Mouse (Mus musculus): Measurements from ENCODE around the gene Nfia. TPM values are rescaled to one million over a fixed set of nuclear protein-coding genes. Genes with fewer than 3 reads are reported as not detected.
A peak's percentile ranks its signal among the peaks of the same experiment; 100 is the strongest.

Gene Nfia
- polyA plus RNA-seq, 1 experiment from 2014 or later: 54.3 TPM

GRCm38 (mm10) chr4:97860376-97860775 lies 87.8 kb downstream of the Nfia start:
- H3K4me3 ChIP-seq (ENCODE audit: control insufficient read depth in 1 of 2, insufficient read depth in 1 of 2, low read depth in 1 of 2, low read length in 2 of 2): no peak overlapping the region
- no peak overlapping the region for H3K9ac ChIP-seq (ENCODE audit: low read length)
- no peak overlapping the region for H3K27ac ChIP-seq (replicated peaks in 1 of 2; ENCODE audit: control insufficient read depth in 1 of 2, insufficient read depth in 1 of 2, low read depth in 2 of 2, low read length in 2 of 2)
- no peak overlapping the region for H3K4me2 ChIP-seq (ENCODE audit: low read length)
- H3K9me3 ChIP-seq (ENCODE audit: control insufficient read depth, low read length): no peaks in the 10 kb centered on the region
- H3K4me1 ChIP-seq (ENCODE audit: control insufficient read depth in 2 of 2, insufficient read depth in 2 of 2, low read length in 2 of 2): peaks cover 5 to 18% of the 10 kb centered on the region in 2 experiments
- WGBS: 44% methylated on average over 3 of the region's 3 CpGs
- H3K27me3 ChIP-seq (ENCODE audit: control insufficient read depth, insufficient read depth, low read length): no peaks in the 10 kb centered on the region
- ATAC-seq (ENCODE audit: insufficient number of reproducible peaks, insufficient read depth, low FRiP score, low read depth): no peak
- H3K36me3 ChIP-seq (ENCODE audit: control insufficient read depth, insufficient read depth, low read length): 0 out of 2 replicates have a peak, but pooled peaks cover 3% of the 10 kb centered on the region

- Histone ChIP-seq H3K36me3 (ENCODE audit: control insufficient read depth, insufficient read depth, low read length) (0 out of 2 replicates have a peak, but pooled peaks cover 3% of the 10 kb centered on the region), H3K4me2 (ENCODE audit: low read length) (no peak overlapping the region), H3K4me3 (ENCODE audit: control insufficient read depth in 1 of 2, insufficient read depth in 1 of 2, low read depth in 1 of 2, low read length in 2 of 2) (no peak overlapping the region), H3K9ac (ENCODE audit: low read length) (no peak overlapping the region), H3K27ac (replicated peaks in 1 of 2; ENCODE audit: control insufficient read depth in 1 of 2, insufficient read depth in 1 of 2, low read depth in 2 of 2, low read length in 2 of 2) (no peak overlapping the region; a peak in 1 of 4 replicates), H3K27me3 (ENCODE audit: control insufficient read depth, insufficient read depth, low read length) (no peaks in the 10 kb centered on the region), H3K4me1 (ENCODE audit: control insufficient read depth in 2 of 2, insufficient read depth in 2 of 2, low read length in 2 of 2) (peaks cover 5 to 14% of the 10 kb centered on the region in 2 experiments), H3K9me3 (ENCODE audit: control insufficient read depth, low read length) (no peaks in the 10 kb centered on the region)
- WGBS: 84% methylated on average over 8 of the region's 8 CpGs
- ATAC-seq (ENCODE audit: insufficient number of reproducible peaks, insufficient read depth, low FRiP score, low read depth): no peak
These were observed 88.3 kb downstream of the Nfia start for GRCm38 (mm10) chr4:97860791-97861344.

GRCm38 (mm10) chr4:97862379-97862778 lies 89.8 kb downstream of the Nfia start:
- no peaks in the 10 kb centered on the region for H3K9me3 ChIP-seq (ENCODE audit: control insufficient read depth, low read length)
- H3K9ac ChIP-seq (ENCODE audit: low read length): no peak overlapping the region
- no peaks in the 10 kb centered on the region for H3K27me3 ChIP-seq (ENCODE audit: control insufficient read depth, insufficient read depth, low read length)
- WGBS: 88% methylated on average over 6 of the region's 6 CpGs
- H3K4me2 ChIP-seq (ENCODE audit: low read length): no peak overlapping the region
- H3K36me3 ChIP-seq (ENCODE audit: control insufficient read depth, insufficient read depth, low read length): 0 out of 2 replicates have a peak, but pooled peaks cover 3% of the 10 kb centered on the region
- peaks cover 5 to 18% of the 10 kb centered on the region in 2 experiments for H3K4me1 ChIP-seq (ENCODE audit: control insufficient read depth in 2 of 2, insufficient read depth in 2 of 2, low read length in 2 of 2)
- no peak for ATAC-seq (ENCODE audit: insufficient number of reproducible peaks, insufficient read depth, low FRiP score, low read depth)
- no peak overlapping the region for H3K27ac ChIP-seq (replicated peaks in 1 of 2; ENCODE audit: control insufficient read depth in 1 of 2, insufficient read depth in 1 of 2, low read depth in 2 of 2, low read length in 2 of 2)
- no peak overlapping the region for H3K4me3 ChIP-seq (ENCODE audit: control insufficient read depth in 1 of 2, insufficient read depth in 1 of 2, low read depth in 1 of 2, low read length in 2 of 2)

- H3K4me1 ChIP-seq (ENCODE audit: control insufficient read depth in 2 of 2, insufficient read depth in 2 of 2, low read length in 2 of 2): peaks cover 13 to 23% of the 10 kb centered on the region in 2 experiments
- 94% methylated on average over 2 of the region's 2 CpGs for WGBS
- no peak overlapping the region for H3K9ac ChIP-seq (ENCODE audit: low read length)
- H3K4me2 ChIP-seq (ENCODE audit: low read length): no peak overlapping the region
- H3K9me3 ChIP-seq (ENCODE audit: control insufficient read depth, low read length): no peaks in the 10 kb centered on the region
- no peaks in the 10 kb centered on the region for H3K27me3 ChIP-seq (ENCODE audit: control insufficient read depth, insufficient read depth, low read length)
- ATAC-seq (ENCODE audit: insufficient number of reproducible peaks, insufficient read depth, low FRiP score, low read depth): no peak
- 0 out of 2 replicates have a peak, but pooled peaks cover 3% of the 10 kb centered on the region for H3K36me3 ChIP-seq (ENCODE audit: control insufficient read depth, insufficient read depth, low read length)
- no peak overlapping the region for H3K27ac ChIP-seq (replicated peaks in 1 of 2; ENCODE audit: control insufficient read depth in 1 of 2, insufficient read depth in 1 of 2, low read depth in 2 of 2, low read length in 2 of 2)
- no peak overlapping the region for H3K4me3 ChIP-seq (ENCODE audit: control insufficient read depth in 1 of 2, insufficient read depth in 1 of 2, low read depth in 1 of 2, low read length in 2 of 2)
These were observed 91.7 kb downstream of the Nfia start for GRCm38 (mm10) chr4:97864276-97864675.

- Histone ChIP-seq H3K9me3 (ENCODE audit: control insufficient read depth, low read length) (no peaks in the 10 kb centered on the region), H3K27me3 (ENCODE audit: control insufficient read depth, insufficient read depth, low read length) (no peaks in the 10 kb centered on the region), H3K4me2 (ENCODE audit: low read length) (no peak overlapping the region), H3K4me1 (ENCODE audit: control insufficient read depth in 2 of 2, insufficient read depth in 2 of 2, low read length in 2 of 2) (peaks cover 11 to 28% of the 10 kb centered on the region in 2 experiments), H3K4me3 (ENCODE audit: control insufficient read depth in 1 of 2, insufficient read depth in 1 of 2, low read depth in 1 of 2, low read length in 2 of 2) (no peak overlapping the region), H3K36me3 (ENCODE audit: control insufficient read depth, insufficient read depth, low read length) (0 out of 2 replicates have a peak, but pooled peaks cover 3% of the 10 kb centered on the region), H3K27ac (replicated peaks in 1 of 2; ENCODE audit: control insufficient read depth in 1 of 2, insufficient read depth in 1 of 2, low read depth in 2 of 2, low read length in 2 of 2) (no peak overlapping the region), H3K9ac (ENCODE audit: low read length) (no peak overlapping the region)
- WGBS: 76% methylated on average over 3 of the region's 3 CpGs
- ATAC-seq (ENCODE audit: insufficient number of reproducible peaks, insufficient read depth, low FRiP score, low read depth): no peak
These were observed 92.9 kb downstream of the Nfia start for GRCm38 (mm10) chr4:97865410-97865953.

- Histone ChIP-seq H3K4me2 (ENCODE audit: low read length) (no peak overlapping the region), H3K27me3 (ENCODE audit: control insufficient read depth, insufficient read depth, low read length) (no peaks in the 10 kb centered on the region), H3K9me3 (ENCODE audit: control insufficient read depth, low read length) (no peaks in the 10 kb centered on the region), H3K4me3 (ENCODE audit: control insufficient read depth in 1 of 2, insufficient read depth in 1 of 2, low read depth in 1 of 2, low read length in 2 of 2) (no peak overlapping the region), H3K4me1 (ENCODE audit: control insufficient read depth in 2 of 2, insufficient read depth in 2 of 2, low read length in 2 of 2) (peaks cover 11 to 32% of the 10 kb centered on the region in 2 experiments), H3K9ac (ENCODE audit: low read length) (no peak overlapping the region), H3K36me3 (ENCODE audit: control insufficient read depth, insufficient read depth, low read length) (0 out of 2 replicates have a peak, but pooled peaks cover 3% of the 10 kb centered on the region), H3K27ac (replicated peaks in 1 of 2; ENCODE audit: control insufficient read depth in 1 of 2, insufficient read depth in 1 of 2, low read depth in 2 of 2, low read length in 2 of 2) (peak overlapping the region in 1 of 2 experiments; percentile 64; a peak in 1 of 4 replicates)
- ATAC-seq (ENCODE audit: insufficient number of reproducible peaks, insufficient read depth, low FRiP score, low read depth): no peak
- 36% methylated on average over 5 of the region's 5 CpGs for WGBS
These were observed 93.9 kb downstream of the Nfia start for GRCm38 (mm10) chr4:97866463-97866862.

GRCm38 (mm10) chr4:97868307-97868937 lies 95.9 kb downstream of the Nfia start:
- no peaks in the 10 kb centered on the region for H3K9me3 ChIP-seq (ENCODE audit: control insufficient read depth, low read length)
- H3K4me2 ChIP-seq (ENCODE audit: low read length): peak overlapping the region; percentile 67
- H3K27ac ChIP-seq (replicated peaks in 1 of 2; ENCODE audit: control insufficient read depth in 1 of 2, insufficient read depth in 1 of 2, low read depth in 2 of 2, low read length in 2 of 2): peak overlapping the region; percentile 82 to 94
- H3K27me3 ChIP-seq (ENCODE audit: control insufficient read depth, insufficient read depth, low read length): no peaks in the 10 kb centered on the region
- ATAC-seq (ENCODE audit: insufficient number of reproducible peaks, insufficient read depth, low FRiP score, low read depth): peak; percentile 12; the same call in 1 of the 2 replicates
- peaks cover 19 to 49% of the 10 kb centered on the region in 2 experiments for H3K4me1 ChIP-seq (ENCODE audit: control insufficient read depth in 2 of 2, insufficient read depth in 2 of 2, low read length in 2 of 2)
- peak overlapping the region; percentile 60; the same call in 1 of the 2 replicates for H3K9ac ChIP-seq (ENCODE audit: low read length)
- peak overlapping the region; percentile 25 to 28 for H3K4me3 ChIP-seq (ENCODE audit: control insufficient read depth in 1 of 2, insufficient read depth in 1 of 2, low read depth in 1 of 2, low read length in 2 of 2)
- WGBS: 55% methylated on average over 10 of the region's 10 CpGs
- H3K36me3 ChIP-seq (ENCODE audit: control insufficient read depth, insufficient read depth, low read length): no peaks in the 10 kb centered on the region

Measured in heart, embryonic 14.5 days (tissue).